Mouse (Mus musculus): ENCODE results near the gene Lpxn.

Lpxn gene

GRCm38 (mm10) chr19:12795511-12796327, at the start of gene Lpxn, which contains the start of gene Zfp91:
TSS of gene Lpxn (plus strand) at chr19:12796193.
TSS of gene Zfp91 (minus strand) at chr19:12796126.
- peak; percentile 96 for DNase-seq (ENCODE audit: low read depth)

- no peak for DNase-seq (ENCODE audit: low read depth)
Measured at GRCm38 (mm10) chr19:12756286-12756685, 39.7 kb upstream of the Lpxn start.

GRCm38 (mm10) chr19:12758936-12759478, 37.0 kb upstream of the Lpxn start:
- DNase-seq (ENCODE audit: low read depth) = no peak

DNA sequence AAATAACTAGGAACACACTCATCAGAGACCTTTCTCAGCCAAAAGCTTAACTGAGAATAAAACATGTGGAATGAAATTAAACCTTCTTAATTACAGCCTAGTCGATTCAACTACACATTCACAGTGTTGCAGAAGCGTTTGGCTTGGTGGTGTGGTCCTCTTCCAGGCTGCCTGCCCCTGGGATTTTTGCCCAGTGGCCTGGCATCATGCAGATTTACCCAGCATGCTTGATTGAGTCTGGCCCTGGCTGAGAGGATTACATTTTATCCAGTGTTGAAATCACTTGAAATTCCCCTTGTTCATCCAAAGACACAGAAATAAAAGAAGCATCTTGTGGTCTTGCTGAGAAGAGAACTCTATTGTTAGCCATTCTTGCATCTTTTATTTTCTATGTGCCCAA, 36.3 kb upstream of the Lpxn start:
- no peak for DNase-seq (ENCODE audit: low read depth)

DNA sequence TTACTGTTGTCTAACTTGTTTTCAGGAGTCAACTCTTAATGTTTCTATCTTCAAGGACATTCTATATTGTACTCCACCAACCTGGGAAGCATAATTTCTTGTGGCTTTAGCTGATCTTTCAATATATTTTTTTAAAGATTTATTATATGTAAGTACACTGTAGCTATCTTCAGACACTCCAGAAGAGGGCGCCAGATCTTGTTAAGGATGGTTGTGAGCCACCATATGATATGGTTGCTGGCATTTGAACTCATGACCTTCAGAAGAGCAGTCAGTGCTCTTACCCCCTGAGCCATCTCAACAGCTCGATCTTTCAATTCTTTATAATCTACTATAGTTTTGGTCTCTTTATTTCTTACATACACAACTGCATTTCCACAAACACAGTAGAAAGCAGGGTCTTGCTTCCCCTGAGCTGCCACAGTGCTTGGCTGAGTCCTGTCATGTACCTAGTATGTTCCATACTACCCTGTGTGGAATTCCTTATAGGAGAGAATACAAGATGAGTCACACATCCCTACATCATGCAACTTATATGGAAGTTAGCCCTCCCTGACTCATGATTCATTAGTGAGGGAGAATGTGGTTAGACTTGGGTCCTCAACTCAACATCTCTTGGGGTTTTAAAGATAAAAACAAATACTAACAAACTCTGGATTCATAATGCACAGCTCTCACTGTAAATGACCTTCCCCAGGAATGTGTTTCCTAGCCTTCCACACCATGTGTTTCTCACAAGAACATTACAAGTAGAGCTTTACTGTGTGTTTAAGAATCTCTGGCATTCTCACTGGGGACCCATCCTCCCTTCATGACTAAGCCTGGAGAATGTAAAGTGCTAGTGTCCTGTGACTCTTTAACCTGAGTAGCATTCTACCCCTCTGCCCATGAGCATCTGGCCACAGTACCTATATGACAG, 33.5 kb upstream of the Lpxn start:
- DNase-seq (ENCODE audit: low read depth) = no peak

GRCm38 (mm10) chr19:12765308-12765707, 30.7 kb upstream of the Lpxn start, which contains the start of gene Cntf:
TSS of gene Cntf (minus strand) at chr19:12765632.
- no peak for DNase-seq (ENCODE audit: low read depth)

DNA sequence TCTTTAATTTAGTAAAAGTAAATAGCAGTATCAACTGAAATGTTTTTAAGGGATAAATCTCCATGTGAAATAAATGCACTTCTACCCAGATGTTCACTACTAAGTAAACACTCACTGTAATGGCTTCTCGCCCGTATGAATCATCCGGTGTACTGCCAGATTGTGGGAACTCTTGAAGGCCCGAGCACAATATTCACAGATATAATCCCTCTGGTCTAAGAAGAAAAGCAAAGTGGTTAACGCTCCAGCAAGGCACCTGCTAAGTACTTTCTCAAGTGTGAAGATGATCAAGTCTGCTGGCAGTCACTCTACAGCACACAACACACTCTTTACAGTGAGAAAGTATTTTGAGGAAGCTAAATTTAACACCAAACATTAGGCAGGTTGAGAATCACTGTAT, 25.1 kb upstream of the Lpxn start:
- DNase-seq (ENCODE audit: low read depth) = no peak

- DNase-seq (ENCODE audit: low read depth) = no peak
Measured at GRCm38 (mm10) chr19:12780437-12780836, 15.6 kb upstream of the Lpxn start.

GRCm38 (mm10) chr19:12786803-12787395, 9.1 kb upstream of the Lpxn start:
- DNase-seq (ENCODE audit: low read depth) = no peak

- DNase-seq (ENCODE audit: low read depth) = no peak
Measured at GRCm38 (mm10) chr19:12787721-12788120, 8.3 kb upstream of the Lpxn start.

DNA sequence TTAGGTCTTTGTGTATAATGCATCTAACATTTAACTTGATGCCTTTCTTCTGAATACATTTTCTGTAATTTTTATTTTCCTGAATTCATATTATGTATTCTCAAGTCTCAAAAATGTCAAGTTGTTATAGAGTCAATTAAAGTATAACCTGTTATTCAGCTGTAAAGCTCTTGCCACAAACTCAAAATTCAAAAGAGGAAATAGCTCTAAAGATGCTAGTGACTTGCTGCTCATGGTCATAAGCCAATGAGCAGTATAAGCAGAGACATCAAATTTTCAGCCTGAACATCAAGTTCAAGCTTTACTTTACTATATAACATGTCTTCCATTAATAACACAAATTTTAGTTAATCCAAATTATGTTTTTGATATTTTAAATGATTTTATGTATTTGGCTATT, 3.6 kb upstream of the Lpxn start:
- no peak for DNase-seq (ENCODE audit: low read depth)

GRCm38 (mm10) chr19:12794056-12795044, 1.6 kb upstream of the Lpxn start:
- DNase-seq (ENCODE audit: low read depth) = peak; percentile 79

DNA sequence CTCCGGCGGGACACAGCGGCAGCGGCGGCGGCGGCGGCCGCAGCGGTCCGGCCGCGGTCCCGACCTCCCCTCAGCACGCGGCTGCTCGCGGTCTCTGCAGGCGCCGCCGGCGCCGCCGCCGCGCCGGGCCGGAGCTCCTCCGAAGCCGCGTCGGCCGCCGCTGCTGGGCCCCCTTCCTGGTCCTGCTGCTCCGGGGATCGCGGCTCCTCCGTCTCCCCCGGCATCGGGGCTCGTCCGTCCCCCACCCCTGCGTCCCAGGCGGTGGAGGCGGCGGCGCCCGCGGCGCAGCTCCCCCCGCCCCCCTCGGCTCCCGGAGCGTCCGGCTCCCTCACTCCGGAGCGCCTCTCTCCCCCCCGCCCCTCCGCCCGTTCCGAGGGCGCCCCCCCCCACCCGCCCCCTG, 883 bp upstream of the Lpxn start:
- no peak for DNase-seq (ENCODE audit: low read depth)

DNA sequence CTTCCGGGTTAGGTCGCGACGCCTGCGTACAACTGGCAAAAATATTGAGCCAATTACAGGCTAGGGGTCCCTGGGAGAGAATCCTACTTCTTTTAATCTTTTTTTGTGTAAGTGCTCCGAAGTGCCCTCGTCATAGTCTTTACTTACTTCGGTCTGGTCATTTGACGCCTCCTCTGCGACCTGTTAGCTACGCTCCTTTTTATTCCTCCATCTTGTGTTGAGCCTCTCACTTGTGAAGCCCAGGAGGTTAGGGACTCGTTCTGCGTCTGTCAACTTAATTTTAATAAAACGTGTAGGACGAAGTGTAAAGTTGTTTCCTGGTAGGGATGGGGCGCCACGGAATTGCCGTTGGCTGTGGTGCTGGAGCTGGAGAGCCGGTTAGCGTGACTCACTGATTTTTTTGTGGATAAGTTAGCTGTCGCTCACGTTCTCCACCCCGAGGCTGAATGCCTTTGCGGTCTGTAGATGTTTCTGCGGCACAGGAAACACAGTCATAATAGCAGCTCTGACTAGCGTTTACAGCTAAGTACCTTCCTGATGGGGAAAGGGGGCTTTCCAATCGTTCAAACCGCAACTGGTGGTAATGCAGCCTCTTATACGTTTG, 437 bp downstream of the Lpxn start:
- DNase-seq (ENCODE audit: low read depth) = peak; percentile 63

GRCm38 (mm10) chr19:12797071-12797470, 1.1 kb downstream of the Lpxn start:
- DNase-seq (ENCODE audit: low read depth) = peak; percentile 39

- no peak for DNase-seq (ENCODE audit: low read depth)
Measured at GRCm38 (mm10) chr19:12798404-12798803, 2.4 kb downstream of the Lpxn start.

DNA sequence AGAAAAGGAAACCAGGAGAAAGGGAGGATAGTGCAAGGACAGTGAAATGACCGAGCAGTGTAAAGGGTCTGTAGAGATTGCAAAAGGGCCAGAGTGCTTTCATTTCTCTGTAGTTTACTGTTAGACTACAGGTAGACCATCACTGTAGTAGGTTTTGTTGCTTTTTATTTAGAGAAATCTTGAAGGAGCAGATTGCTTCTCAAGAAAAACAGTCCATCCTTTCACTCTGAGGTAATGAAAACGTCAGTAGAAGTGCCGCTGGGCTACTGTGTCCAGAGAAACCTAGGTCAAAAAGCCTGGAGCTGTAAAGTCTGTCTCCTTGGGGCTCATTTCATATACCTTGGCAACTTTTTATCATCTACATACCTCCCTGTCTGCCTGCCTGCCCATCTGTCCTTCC, 3.1 kb downstream of the Lpxn start:
- DNase-seq (ENCODE audit: low read depth) = no peak

GRCm38 (mm10) chr19:12800621-12801020, 4.6 kb downstream of the Lpxn start:
- no peak for DNase-seq (ENCODE audit: low read depth)

- no peak for DNase-seq (ENCODE audit: low read depth)
Measured at GRCm38 (mm10) chr19:12801046-12801445, 5.1 kb downstream of the Lpxn start.

- DNase-seq (ENCODE audit: low read depth) = no peak
Measured at GRCm38 (mm10) chr19:12802830-12803229, 6.8 kb downstream of the Lpxn start.

GRCm38 (mm10) chr19:12804237-12804636, 8.2 kb downstream of the Lpxn start:
- DNase-seq (ENCODE audit: low read depth) = no peak
